Mouse (Mus musculus): Measurements from ENCODE around the gene Tdrd6. TPM values are rescaled to one million over a fixed set of nuclear protein-coding genes. Genes with fewer than 3 reads are reported as not detected.
A peak's percentile ranks its signal among the peaks of the same experiment; 100 is the strongest.

The Tdrd6 gene
- polyA plus RNA-seq, 1 experiment from 2014 or later = 0.92 TPM

GRCm38 (mm10) chr17:43573624-43574073, 56.5 kb downstream of the Tdrd6 start:
- H3K27me3 ChIP-seq (ENCODE audit: control insufficient read depth, insufficient read depth, low read length) = no peaks in the 10 kb centered on the region
- WGBS = 16% methylated on average over 3 of the region's 3 CpGs
- no peaks in the 10 kb centered on the region for H3K36me3 ChIP-seq (ENCODE audit: control insufficient read depth, insufficient read depth, low read length)
- no peak overlapping the region for H3K9ac ChIP-seq (replicated peaks; ENCODE audit: low read length)
- no peak overlapping the region for H3K27ac ChIP-seq (replicated peaks; ENCODE audit: low read depth, low read length)
- H3K4me2 ChIP-seq (ENCODE audit: low read length) = no peak overlapping the region
- no peak for ATAC-seq (ENCODE audit: low FRiP score, low TSS enrichment)
- H3K4me3 ChIP-seq (replicated peaks; ENCODE audit: low read depth, low read length) = no peak overlapping the region
- no peak for DNase-seq
- H3K4me1 ChIP-seq (ENCODE audit: control insufficient read depth, insufficient read depth, low read length) = 0 out of 2 replicates have a peak, but pooled peaks cover 2% of the 10 kb centered on the region
- H3K9me3 ChIP-seq (ENCODE audit: control insufficient read depth, low read length) = no peaks in the 10 kb centered on the region

GRCm38 (mm10) chr17:43569287-43569686, 60.8 kb downstream of the Tdrd6 start:
- no peak overlapping the region for H3K4me3 ChIP-seq (replicated peaks; ENCODE audit: low read depth, low read length)
- H3K27ac ChIP-seq (replicated peaks; ENCODE audit: low read depth, low read length) = no peak overlapping the region
- ATAC-seq (ENCODE audit: low FRiP score, low TSS enrichment) = no peak
- H3K9ac ChIP-seq (replicated peaks; ENCODE audit: low read length) = no peak overlapping the region
- peaks cover 7% of the 10 kb centered on the region; the same call in 1 of the 2 replicates for H3K4me1 ChIP-seq (ENCODE audit: control insufficient read depth, insufficient read depth, low read length)
- DNase-seq = no peak
- no peaks in the 10 kb centered on the region for H3K36me3 ChIP-seq (ENCODE audit: control insufficient read depth, insufficient read depth, low read length)
- H3K27me3 ChIP-seq (ENCODE audit: control insufficient read depth, insufficient read depth, low read length) = no peaks in the 10 kb centered on the region
- H3K9me3 ChIP-seq (ENCODE audit: control insufficient read depth, low read length) = no peaks in the 10 kb centered on the region
- H3K4me2 ChIP-seq (ENCODE audit: low read length) = no peak overlapping the region
- 65% methylated on average over 7 of the region's 7 CpGs for WGBS

- ATAC-seq (ENCODE audit: low FRiP score, low TSS enrichment) (peak; percentile 81), DNase-seq (peak; percentile 70)
- Histone ChIP-seq H3K9me3 (ENCODE audit: control insufficient read depth, low read length) (no peaks in the 10 kb centered on the region), H3K4me3 (replicated peaks; ENCODE audit: low read depth, low read length) (peak within 1 kb of the TSS; percentile 47), H3K27me3 (ENCODE audit: control insufficient read depth, insufficient read depth, low read length) (no peaks in the 10 kb centered on the region), H3K9ac (replicated peaks; ENCODE audit: low read length) (peak within 1 kb of the TSS; percentile 54), H3K4me1 (ENCODE audit: control insufficient read depth, insufficient read depth, low read length) (peaks cover 7% of the 10 kb centered on the region; the same call in 1 of the 2 replicates), H3K36me3 (ENCODE audit: control insufficient read depth, insufficient read depth, low read length) (no peaks in the 10 kb centered on the region), H3K27ac (replicated peaks; ENCODE audit: low read depth, low read length) (no peak within 1 kb of the TSS), H3K4me2 (ENCODE audit: low read length) (peak within 1 kb of the TSS; percentile 87)
- 1% methylated on average over 34 of the region's 34 CpGs for WGBS
These were observed 61.9 kb downstream of the Tdrd6 start, which contains the start of gene Pla2g7 for GRCm38 (mm10) chr17:43567992-43568888. TSS of gene Pla2g7 (plus strand) at chr17:43568098.

DNA sequence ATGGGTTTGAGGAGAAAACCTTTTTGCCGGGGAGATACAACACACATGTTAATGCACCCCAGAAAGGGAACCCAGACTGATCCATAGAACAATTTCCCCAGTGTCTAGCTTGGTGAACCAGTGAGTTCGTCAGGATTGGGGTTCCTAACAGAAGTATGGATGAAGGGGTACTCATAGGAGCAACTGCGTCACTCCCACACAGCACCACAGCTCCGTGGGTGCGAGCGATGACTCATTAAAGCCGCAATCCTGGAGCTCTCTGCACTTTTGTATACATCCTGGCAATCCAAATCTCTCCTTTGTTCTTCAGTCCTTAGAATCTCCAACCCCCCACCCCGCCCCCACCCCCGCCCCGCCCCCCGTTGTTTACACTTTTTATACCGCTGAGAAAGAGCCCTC, 62.5 kb downstream of the Tdrd6 start:
- Histone ChIP-seq H3K9me3 (ENCODE audit: control insufficient read depth, low read length) (no peaks in the 10 kb centered on the region), H3K36me3 (ENCODE audit: control insufficient read depth, insufficient read depth, low read length) (no peaks in the 10 kb centered on the region), H3K9ac (replicated peaks; ENCODE audit: low read length) (peak overlapping the region; percentile 54), H3K27ac (replicated peaks; ENCODE audit: low read depth, low read length) (no peak overlapping the region), H3K27me3 (ENCODE audit: control insufficient read depth, insufficient read depth, low read length) (no peaks in the 10 kb centered on the region), H3K4me3 (replicated peaks; ENCODE audit: low read depth, low read length) (peak overlapping the region; percentile 47), H3K4me1 (ENCODE audit: control insufficient read depth, insufficient read depth, low read length) (peaks cover 7% of the 10 kb centered on the region; the same call in 1 of the 2 replicates), H3K4me2 (ENCODE audit: low read length) (peak overlapping the region; percentile 87)
- 5% methylated on average over 12 of the region's 12 CpGs for WGBS
- DNase-seq = peak; percentile 38
- peak; percentile 28; the same call in 1 of the 2 replicates for ATAC-seq (ENCODE audit: low FRiP score, low TSS enrichment)

Other genes with a start within 250 kb of the Tdrd6 start
- gene Mep1a, start 127.5 kb downstream of the Tdrd6 start, polyA plus RNA-seq (2014; fragmentation: Nextera tagmentation; extraction: Ambion mirVana) = 0.07 TPM in 1 of 2 replicates, not detected in the other
- gene Ankrd66, start 86.7 kb downstream of the Tdrd6 start, polyA plus RNA-seq (2014; fragmentation: Nextera tagmentation; extraction: Ambion mirVana) = 0.16 and 0.43 TPM in 2 replicates
- gene Pla2g7, start 62.2 kb downstream of the Tdrd6 start, polyA plus RNA-seq (2014; fragmentation: Nextera tagmentation; extraction: Ambion mirVana) = 18.7 and 25.2 TPM in 2 replicates
- 71.7 and 78.7 TPM in 2 replicates for gene Slc25a27, start 36.9 kb upstream of the Tdrd6 start, polyA plus RNA-seq (2014; fragmentation: Nextera tagmentation; extraction: Ambion mirVana)
- gene Cyp39a1, start 37.1 kb upstream of the Tdrd6 start, polyA plus RNA-seq (2014; fragmentation: Nextera tagmentation; extraction: Ambion mirVana) = 5.7 and 10.4 TPM in 2 replicates
- 68.5 and 79.4 TPM in 2 replicates for gene Rcan2, start 171.1 kb upstream of the Tdrd6 start, polyA plus RNA-seq (2014; fragmentation: Nextera tagmentation; extraction: Ambion mirVana)